Mouse (Mus musculus): Measurements from ENCODE around the gene Olfr1410.

The Olfr1410 gene

DNA sequence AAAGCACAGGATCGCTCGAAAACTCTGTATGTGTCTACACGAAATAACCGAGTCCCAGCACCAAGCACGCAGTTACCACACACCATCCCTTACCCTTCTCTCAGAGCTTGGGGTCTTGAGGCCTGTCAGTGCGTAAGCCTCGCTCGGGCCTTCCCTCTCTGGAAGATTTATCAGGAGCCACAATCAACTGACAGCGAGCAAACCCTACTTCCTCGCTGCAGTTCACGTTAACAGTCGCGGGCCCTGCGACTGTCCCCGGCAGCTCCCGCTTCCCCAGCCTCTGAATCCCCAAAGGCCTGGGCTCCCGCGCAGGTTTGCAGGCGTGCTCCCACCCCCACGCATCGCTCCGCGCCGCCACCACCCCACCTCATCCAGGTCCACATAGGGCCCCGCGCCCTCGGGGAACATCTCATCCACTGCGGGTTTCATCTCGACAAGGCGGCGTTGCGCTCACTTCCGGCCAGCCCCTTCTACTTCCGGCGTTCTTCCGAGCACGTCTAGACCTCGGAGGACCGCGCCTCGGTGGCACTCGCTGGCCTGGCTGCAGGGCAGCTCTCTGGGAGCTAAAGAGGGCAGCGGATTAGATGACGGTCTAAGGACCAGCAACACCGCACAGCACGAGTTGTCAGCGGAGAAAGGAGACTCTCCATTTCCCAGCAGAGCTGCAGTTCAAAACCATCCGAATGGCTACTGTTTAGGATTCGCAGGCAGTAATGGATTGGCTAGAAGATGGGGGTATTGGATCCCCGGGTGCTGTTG is 36.1 kb downstream of the Olfr1410 start, which contains the start of gene Cops9:
TSS of gene Cops9 (minus strand) at position 472 of the 759 bp plus-strand sequence.
- DNase-seq: peak; percentile 82 to 84

DNA sequence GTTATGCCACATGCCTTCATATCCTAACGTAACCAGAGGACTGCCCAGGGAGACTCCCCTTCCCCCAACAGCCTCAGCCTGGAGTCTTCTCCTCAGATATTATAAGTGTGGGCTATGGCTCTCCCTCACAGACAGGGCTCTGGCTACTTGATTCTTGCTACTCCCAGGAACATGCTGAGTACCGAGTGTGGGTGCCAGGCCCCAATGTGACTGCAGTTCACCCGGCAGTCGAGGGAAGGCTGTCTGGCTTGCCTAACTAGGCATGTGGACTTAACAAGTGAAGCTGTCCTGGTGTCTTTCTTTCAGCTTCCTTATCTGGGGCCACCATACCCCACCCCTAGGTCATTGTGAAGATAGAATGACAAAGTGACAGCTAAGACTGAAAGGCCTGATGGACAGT is 38.1 kb downstream of the Olfr1410 start:
- no peak for DNase-seq

- DNase-seq: no peak
Measured at GRCm38 (mm10) chr1:92644916-92645315, 39.3 kb downstream of the Olfr1410 start.

GRCm38 (mm10) chr1:92646111-92646510 is 40.5 kb downstream of the Olfr1410 start:
- DNase-seq: no peak

- no peak for DNase-seq
Measured at GRCm38 (mm10) chr1:92646601-92647000, 41.0 kb downstream of the Olfr1410 start.

DNA sequence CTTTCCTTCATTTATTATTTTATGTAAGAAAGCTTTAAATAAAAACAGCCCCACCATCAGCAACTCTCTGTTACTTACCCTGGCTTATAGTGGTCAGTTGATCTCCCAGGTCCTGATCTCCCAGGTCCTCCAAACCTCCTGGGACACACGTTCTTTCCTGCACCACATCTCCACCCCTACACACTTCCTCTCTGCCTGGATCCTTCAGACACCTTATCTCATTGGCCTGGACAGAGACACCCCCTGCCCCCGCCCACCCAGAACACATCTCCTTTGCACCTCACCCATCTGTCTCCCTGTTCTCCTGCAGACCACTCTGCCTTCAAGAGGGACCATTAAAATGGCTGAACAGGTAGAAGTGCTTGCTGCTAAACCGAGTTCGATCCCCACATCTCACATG is 41.4 kb downstream of the Olfr1410 start:
- DNase-seq: no peak

GRCm38 (mm10) chr1:92647752-92648151 is 42.2 kb downstream of the Olfr1410 start:
- DNase-seq: peak; percentile 32 to 52

GRCm38 (mm10) chr1:92648197-92648596 is 42.6 kb downstream of the Olfr1410 start:
- no peak for DNase-seq

- peak; percentile 50 to 53 for DNase-seq
Measured at GRCm38 (mm10) chr1:92648673-92649072, 43.1 kb downstream of the Olfr1410 start, which contains the start of gene Otos. Gene Otos, minus strand, starts transcription at chr1:92648841.

DNA sequence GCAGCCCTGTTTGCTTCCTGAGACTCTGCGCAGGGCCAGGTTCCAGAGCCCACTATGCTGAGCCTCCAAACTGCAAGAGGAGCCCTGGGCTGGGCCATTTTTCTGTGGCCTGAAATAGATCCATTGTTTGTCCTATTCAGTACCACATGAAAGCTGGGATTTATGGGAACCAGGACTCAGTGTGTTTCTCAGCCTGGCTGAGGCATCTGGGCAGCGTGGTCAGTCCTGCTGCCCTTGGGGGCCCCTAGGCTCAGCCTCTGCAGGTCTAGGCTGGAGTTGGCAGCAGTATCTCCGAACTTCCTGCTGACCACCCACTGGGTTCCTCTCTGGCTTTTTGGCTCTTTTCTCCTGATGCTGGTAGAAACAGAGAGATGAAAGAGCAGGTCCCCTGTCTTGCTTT is 45.9 kb downstream of the Olfr1410 start:
- DNase-seq: peak in 1 of 2 experiments; percentile 1

DNA sequence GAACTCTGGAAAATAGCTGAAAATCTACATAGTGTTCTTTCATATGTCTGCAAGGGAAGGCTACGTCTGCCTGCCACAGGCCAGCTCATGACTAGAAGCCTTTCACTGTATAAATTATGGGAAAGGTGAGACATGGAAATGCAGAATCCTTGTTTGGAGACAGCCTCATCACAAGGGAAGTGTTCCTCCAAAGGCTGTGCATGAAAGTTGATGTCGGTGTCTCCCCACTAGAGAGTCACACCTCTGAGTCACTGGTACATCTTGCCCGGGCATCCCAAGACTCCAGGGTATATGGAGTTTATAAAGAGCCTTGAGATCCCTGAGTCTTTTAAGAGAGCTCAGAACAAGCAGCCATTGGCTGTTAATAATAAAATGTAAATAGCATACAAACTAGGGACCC is 47.6 kb downstream of the Olfr1410 start:
- no peak for DNase-seq

DNA sequence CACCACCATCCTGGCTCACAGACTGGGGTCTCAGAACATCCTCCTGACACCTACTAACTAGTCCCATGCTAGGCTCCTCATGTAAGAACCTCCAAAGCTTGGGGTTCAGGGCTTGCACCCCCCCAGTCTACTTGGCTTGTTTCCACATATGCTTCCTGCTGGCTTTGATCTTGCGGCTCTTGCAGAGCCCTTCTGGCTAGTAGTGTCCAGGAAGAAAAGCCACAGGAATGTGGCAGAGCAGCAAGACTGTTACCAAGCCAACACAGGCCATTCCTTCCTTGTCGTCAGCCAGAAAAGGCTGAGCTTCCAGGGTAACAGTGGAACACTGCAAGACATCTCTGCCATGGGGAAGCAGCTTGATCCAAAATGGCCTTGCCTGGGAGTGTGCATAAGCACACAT is 49.1 kb downstream of the Olfr1410 start:
- no peak for DNase-seq

GRCm38 (mm10) chr1:92657025-92657820 is 51.6 kb downstream of the Olfr1410 start:
- DNase-seq: no peak

DNA sequence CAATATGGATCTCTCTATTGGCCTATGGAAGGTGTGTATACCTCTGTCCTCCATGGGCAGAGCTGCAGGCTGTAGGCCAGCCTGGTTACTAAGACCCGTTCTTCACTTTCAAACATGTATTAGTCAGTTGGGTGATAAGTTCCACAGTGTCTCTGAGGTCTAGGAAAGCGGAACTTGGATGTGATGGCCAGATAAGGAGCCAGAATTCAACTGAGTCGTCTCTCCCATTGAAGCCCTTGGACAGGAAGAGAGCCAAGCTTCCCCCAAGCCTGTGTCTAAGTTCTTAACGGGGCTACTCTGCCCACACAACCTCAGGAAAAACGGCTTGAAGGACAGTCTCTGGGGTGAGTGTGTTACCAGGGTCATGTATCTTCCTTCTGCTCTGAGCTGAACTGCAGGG is 53.8 kb downstream of the Olfr1410 start:
- no peak for DNase-seq
